Mouse (Mus musculus): Measurements from ENCODE around the gene Hs6st1.

DNA sequence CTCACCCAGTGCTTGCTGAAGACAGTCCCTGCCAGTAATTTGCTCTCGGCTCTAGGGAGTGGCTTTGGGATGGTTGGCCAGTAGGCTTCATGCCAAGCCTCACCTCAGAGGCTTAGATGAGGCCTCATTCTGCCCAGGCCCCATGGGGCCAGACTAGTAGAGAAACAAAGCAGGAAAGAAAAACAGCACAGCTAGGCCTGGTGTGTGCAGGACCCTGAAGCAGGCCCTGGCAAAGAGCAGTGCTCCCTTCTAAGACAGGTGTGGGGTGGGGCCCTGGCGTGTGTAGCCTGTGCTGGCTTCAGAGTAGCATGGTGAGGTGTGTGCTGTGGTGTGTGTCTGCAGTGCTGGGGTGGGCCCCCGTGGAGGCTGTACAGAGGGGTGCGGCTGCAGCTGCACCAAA is 20.2 kb downstream of the Hs6st1 start:
- no peak for TF ChIP-seq USF1 (IDR thresholded peaks at IDR 0.05; ENCODE audit: low read depth)
- TF ChIP-seq POLR2A (IDR thresholded peaks at IDR 0.05; ENCODE audit: insufficient read length, low read depth), result no peak
- no peak for TF ChIP-seq TCF12 (IDR thresholded peaks at IDR 0.05; ENCODE audit: insufficient read depth, poor library complexity, severe bottlenecking)
- TF ChIP-seq MYOD1 (IDR thresholded peaks at IDR 0.05; ENCODE audit: control insufficient read depth in 1 of 3, insufficient read length in 2 of 3, low read depth in 2 of 3), result peak in 1 of 3 experiments; percentile 25
- TF ChIP-seq E2F4 (IDR thresholded peaks at IDR 0.05; ENCODE audit: insufficient read depth), result no peak
- no peak for TF ChIP-seq POLR2AphosphoS2 (IDR thresholded peaks at IDR 0.05; ENCODE audit: insufficient read length, low read depth)
- no peak for TF ChIP-seq TCF3 (IDR thresholded peaks at IDR 0.05; ENCODE audit: insufficient read length, low read depth)

All from myocyte (in vitro differentiated cells).